Mouse (Mus musculus) forebrain, embryonic 12.5 days (tissue): ENCODE results near the gene Pgc. TPM values are rescaled to one million over a fixed set of nuclear protein-coding genes. Genes with fewer than 3 reads are reported as not detected.

Experiments
- ATAC-seq: fragments of 200-750 bp; cut with Nextera tagmentation; 2 replicates; pipeline ENCODE4 v1.8.0; 2017; ENCODE audit warnings: moderate TSS enrichment; ENCODE audit not compliant: low FRiP score
- H3K27ac ChIP-seq: fragments of 300-500 bp; sonication (generic); 2 replicates; pipeline ENCODE4 v1.5.1; 2016; ENCODE audit warnings: mild to moderate bottlenecking
- H3K27me3 ChIP-seq: fragments of 300-500 bp; sonication (generic); 2 replicates; pipeline ENCODE4 v1.6.1; 2016; ENCODE audit warnings: mild to moderate bottlenecking
- H3K36me3 ChIP-seq: fragments of 300-500 bp; sonication (generic); replicated peaks from 2 replicates; pipeline ENCODE4 v1.6.1; 2016; ENCODE audit warnings: mild to moderate bottlenecking
- H3K4me1 ChIP-seq: fragments of 300-500 bp; sonication (generic); 2 replicates; pipeline ENCODE4 v1.6.1; 2016
- H3K4me2 ChIP-seq: fragments of 300-500 bp; sonication (generic); 2 replicates; pipeline ENCODE4 v1.6.1; 2016; ENCODE audit warnings: mild to moderate bottlenecking, moderate library complexity
- H3K4me3 ChIP-seq: fragments of 300-500 bp; sonication (generic); replicated peaks from 2 replicates; pipeline ENCODE4 v1.5.1; 2016; ENCODE audit warnings: mild to moderate bottlenecking
- H3K9ac ChIP-seq: fragments of 300-500 bp; sonication (generic); 2 replicates; pipeline ENCODE4 v1.6.1; 2016; ENCODE audit warnings: mild to moderate bottlenecking
- H3K9me3 ChIP-seq: fragments of 300-500 bp; sonication (generic); 2 replicates; pipeline ENCODE4 v1.6.1; 2016
- WGBS: fragments of 180-500 bp; shearing (Covaris S2); methylation state at CpG from one replicate; pipeline ENCODE4 v1.1.7; 2016; 5-methylcytosine and 5-hydroxymethylcytosine counted together
- polyA plus RNA-seq: library from polyadenylated mRNA; unstranded; fragments of >200 nt; fragmentation: Nextera tagmentation; extraction: Ambion mirVana; gene quantifications from 2 replicates; pipeline ENCODE4 v1.2.1, GENCODE M21; 2016

Gene Pgc
- polyA plus RNA-seq, 1 experiment from 2014 or later: not detected

- Histone ChIP-seq H3K27ac (no peak overlapping the region), H3K4me3 (no peak overlapping the region), H3K4me1 (no peaks in the 10 kb centered on the region), H3K36me3 (no peaks in the 10 kb centered on the region), H3K27me3 (peaks cover 5% of the 10 kb centered on the region; the same call in 1 of the 2 replicates), H3K4me2 (no peak overlapping the region), H3K9me3 (no peaks in the 10 kb centered on the region), H3K9ac (no peak overlapping the region)
- no peak for ATAC-seq
- WGBS: 86% methylated on average over 10 of the region's 10 CpGs
These were observed 53.8 kb downstream of the Pgc start for GRCm38 (mm10) chr17:47780470-47780869.

- no peak overlapping the region for H3K9ac ChIP-seq
- ATAC-seq: no peak
- H3K4me1 ChIP-seq: peaks cover under 1% of the 10 kb centered on the region; the same call in 1 of the 2 replicates
- 87% methylated on average over 3 of the region's 3 CpGs for WGBS
- H3K9me3 ChIP-seq: no peaks in the 10 kb centered on the region
- no peaks in the 10 kb centered on the region for H3K36me3 ChIP-seq
- H3K4me3 ChIP-seq: no peak overlapping the region
- H3K27me3 ChIP-seq: peaks cover 12% of the 10 kb centered on the region; the same call in 1 of the 2 replicates
- H3K27ac ChIP-seq: no peak overlapping the region
- H3K4me2 ChIP-seq: no peak overlapping the region
These were observed 55.8 kb downstream of the Pgc start for GRCm38 (mm10) chr17:47782486-47782885.

- no peak overlapping the region for H3K27ac ChIP-seq
- H3K9me3 ChIP-seq: no peaks in the 10 kb centered on the region
- no peak overlapping the region for H3K4me2 ChIP-seq
- H3K4me1 ChIP-seq: peaks cover 11% of the 10 kb centered on the region
- 88% methylated on average over 8 of the region's 8 CpGs for WGBS
- no peaks in the 10 kb centered on the region for H3K36me3 ChIP-seq
- H3K27me3 ChIP-seq: peaks cover 20% of the 10 kb centered on the region
- H3K4me3 ChIP-seq: no peak overlapping the region
- no peak for ATAC-seq
- no peak overlapping the region for H3K9ac ChIP-seq
These were observed 57.0 kb downstream of the Pgc start for GRCm38 (mm10) chr17:47783445-47784223.

Other genes with a start within 250 kb of the Pgc start
- gene Taf8, start 224.6 kb upstream of the Pgc start, polyA plus RNA-seq: 31.1 and 32.9 TPM in 2 replicates
- 124 and 137 TPM in 2 replicates for gene Ccnd3, start 221.8 kb upstream of the Pgc start, polyA plus RNA-seq
- 32.7 and 33.7 TPM in 2 replicates for gene Bysl, start 115.3 kb upstream of the Pgc start, polyA plus RNA-seq
- gene Med20, start 115.3 kb upstream of the Pgc start, polyA plus RNA-seq: 38.5 and 41.5 TPM in 2 replicates
- 1.6 and 2.7 TPM in 2 replicates for gene Gm20517, start 115.3 kb upstream of the Pgc start, polyA plus RNA-seq
- 11.1 and 12.2 TPM in 2 replicates for gene Usp49, start 96.2 kb upstream of the Pgc start, polyA plus RNA-seq
- gene Tomm6, start 38.5 kb upstream of the Pgc start, polyA plus RNA-seq: 346 and 368 TPM in 2 replicates
- gene Frs3, start 37.8 kb upstream of the Pgc start, polyA plus RNA-seq: 11.1 and 11.9 TPM in 2 replicates
- 0.40 and 0.60 TPM in 2 replicates for gene Gm21981, start 32.4 kb upstream of the Pgc start, polyA plus RNA-seq
- 0.91 and 1.0 TPM in 2 replicates for gene Prickle4, start 32.1 kb upstream of the Pgc start, polyA plus RNA-seq
- gene Tfeb, start 10.2 kb downstream of the Pgc start, polyA plus RNA-seq: 1.7 and 2.4 TPM in 2 replicates
- gene Mdfi, start 107.8 kb downstream of the Pgc start, polyA plus RNA-seq: 7.2 and 9.9 TPM in 2 replicates
- gene Foxp4, start 197.8 kb downstream of the Pgc start, polyA plus RNA-seq: 22.6 and 24.3 TPM in 2 replicates